Mouse (Mus musculus) embryo, embryonic 11.5 days (tissue): ENCODE measurements around the gene Dclk1.

Experiments used
- DNase-seq: peaks from one replicate; pipeline ENCODE4 v3.0.0-alpha.2; 2012; ENCODE audit warnings: low read depth, low spot score

The Dclk1 gene

DNA sequence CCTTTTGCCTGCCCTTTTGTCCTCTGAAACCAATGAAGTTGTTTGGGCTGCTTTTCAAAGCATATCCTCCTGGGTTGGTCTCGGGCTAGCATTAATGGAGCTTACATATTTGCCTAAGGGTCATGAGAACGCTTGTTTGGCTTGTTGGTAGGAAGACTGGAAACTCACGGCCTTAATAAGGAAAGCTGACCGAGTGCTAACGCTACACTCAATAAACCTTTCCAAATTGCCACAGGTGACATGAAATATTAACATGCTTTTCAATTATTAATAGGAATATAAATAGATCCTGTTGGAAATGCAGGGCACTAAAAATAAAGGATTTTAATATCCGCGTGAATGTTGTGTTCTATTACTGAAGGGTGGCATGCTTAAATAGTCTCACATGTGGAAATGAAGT, 257.1 kb downstream of the Dclk1 start:
- no peak for DNase-seq

DNA sequence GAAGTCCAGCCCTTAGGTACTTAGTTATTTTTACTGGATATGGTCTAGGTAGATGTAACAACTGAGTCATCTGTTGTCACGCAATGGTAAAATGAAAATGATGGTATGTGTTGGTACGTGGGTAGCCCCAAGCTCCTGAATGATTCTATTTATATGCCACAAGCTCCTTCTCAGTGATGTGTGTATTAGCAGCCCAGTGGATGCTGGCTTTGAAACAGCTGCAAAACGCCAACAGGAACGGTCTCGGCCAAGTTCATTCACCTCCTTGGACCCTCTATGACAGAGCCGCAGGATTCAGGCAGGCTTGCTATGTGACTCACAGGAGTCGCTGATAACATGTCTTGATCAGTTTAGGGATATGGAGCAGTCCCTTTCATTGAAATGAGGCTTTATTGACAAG, 268.0 kb downstream of the Dclk1 start:
- DNase-seq, result no peak

DNA sequence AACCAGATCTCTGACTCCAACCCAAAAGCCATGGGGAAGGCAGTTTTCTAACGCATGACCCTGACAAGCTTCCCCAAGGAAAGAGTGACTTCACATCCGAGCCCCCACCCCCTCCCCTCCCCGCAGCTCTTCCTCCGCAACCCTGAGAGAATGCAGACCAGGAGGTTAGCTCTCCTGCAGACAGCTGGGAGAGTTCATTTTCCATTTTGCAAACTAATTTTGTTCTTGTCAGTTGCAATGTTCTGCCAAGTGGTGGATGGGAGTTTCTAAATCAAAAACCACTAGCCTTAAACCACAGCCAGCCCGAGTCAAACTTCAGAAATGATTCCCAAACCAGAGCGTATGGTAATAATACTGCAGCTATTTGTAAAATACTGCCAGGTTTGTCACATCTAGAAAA, 269.5 kb downstream of the Dclk1 start:
- DNase-seq, result no peak

- no peak for DNase-seq
These were observed 273.8 kb downstream of the Dclk1 start for GRCm38 (mm10) chr3:55515966-55516365.

DNA sequence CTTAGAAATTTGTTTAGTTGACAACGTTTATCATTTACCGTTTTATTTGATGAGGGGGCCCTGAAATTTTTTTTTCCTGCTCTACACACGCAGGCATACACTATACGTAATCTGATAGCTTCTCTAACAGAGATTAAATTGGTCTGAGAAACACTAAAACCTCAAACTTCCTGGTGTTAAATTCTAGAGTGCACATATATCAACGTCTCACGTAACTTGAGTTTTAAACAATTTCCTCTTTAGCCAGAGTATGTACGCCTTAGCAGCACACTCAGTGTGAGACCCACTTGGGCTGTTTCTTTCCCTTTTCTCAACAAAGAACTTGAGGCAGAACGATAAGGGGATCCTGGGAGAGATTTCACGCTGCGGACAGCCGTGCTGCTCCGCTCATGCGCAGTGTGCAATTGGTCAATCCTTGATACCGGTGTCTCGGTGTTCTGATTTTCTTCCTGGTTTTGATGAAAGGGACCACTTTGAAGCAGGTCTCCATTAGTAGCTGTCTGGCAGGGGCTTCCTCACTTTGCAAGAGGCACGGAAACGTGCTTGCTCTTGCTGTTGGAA, 275.4 kb downstream of the Dclk1 start:
- no peak for DNase-seq

DNA sequence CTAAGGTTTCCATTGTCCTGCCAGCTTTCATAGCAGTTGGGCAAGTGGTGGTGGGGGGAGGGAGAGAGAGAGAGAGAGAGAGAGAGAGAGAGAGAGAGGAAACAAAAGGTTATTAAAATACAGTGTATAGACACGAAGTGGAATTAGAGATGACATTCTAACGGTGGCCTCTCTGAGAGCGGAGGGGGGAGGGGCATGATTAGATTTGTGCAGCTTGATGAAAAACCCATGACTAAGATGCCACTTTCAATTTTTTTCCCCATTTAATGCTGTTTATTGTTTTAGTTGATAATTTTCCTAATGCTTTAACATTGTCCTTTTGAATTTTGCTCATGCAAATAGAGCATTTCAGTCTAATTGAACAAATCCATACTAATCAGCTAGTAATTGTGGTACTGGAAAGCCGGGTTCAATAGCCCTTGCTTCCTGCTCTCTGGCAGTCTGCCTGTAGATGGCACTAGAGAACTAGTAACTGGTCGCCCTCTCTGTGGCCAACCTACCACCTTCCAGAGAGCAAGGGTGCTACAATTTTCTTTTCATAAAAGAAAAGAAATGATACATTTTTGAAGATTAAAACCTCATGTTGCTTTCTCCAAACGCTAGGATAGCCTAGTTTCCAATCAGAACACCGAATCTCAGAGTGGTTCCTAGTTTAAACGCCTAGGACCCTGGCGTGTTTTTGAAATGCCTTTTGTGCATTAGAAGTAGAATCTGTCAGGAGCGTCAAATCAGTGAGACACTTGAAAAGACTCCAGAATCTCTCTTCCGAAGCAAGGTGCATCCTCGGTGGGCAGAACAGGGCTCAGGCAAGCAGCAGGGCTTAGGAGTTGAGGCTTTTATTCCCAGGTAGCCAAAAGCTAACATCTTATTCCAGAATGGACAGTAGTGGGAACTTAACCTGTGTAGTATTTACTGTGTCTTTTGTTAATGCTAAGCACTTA, 278.3 kb downstream of the Dclk1 start:
- DNase-seq, result no peak

GRCm38 (mm10) chr3:55521776-55522175, 279.6 kb downstream of the Dclk1 start:
- DNase-seq, result no peak

DNA sequence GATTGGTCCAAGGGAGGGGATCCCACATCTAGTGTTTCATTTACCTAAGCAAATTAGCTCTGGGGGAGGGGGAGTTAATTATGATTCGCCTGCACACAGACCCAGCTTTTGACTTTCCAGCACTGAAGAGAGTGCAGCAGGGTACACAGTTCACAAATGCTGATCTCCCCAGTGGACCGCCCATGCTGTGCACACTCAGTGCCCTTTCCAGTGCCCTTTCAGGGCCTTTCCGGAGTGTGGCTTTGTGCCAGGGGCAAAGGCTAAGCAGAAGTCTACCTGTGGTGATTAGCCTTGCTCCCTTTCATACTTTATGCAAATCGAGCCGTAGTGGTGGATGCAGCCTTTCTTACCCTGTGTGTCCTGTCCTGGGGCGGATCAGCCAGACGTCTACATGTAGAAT, 281.1 kb downstream of the Dclk1 start:
- no peak for DNase-seq

- DNase-seq, result no peak
These were observed 281.7 kb downstream of the Dclk1 start for GRCm38 (mm10) chr3:55523735-55524477.

GRCm38 (mm10) chr3:55524491-55525195, 282.5 kb downstream of the Dclk1 start:
- DNase-seq, result no peak

DNA sequence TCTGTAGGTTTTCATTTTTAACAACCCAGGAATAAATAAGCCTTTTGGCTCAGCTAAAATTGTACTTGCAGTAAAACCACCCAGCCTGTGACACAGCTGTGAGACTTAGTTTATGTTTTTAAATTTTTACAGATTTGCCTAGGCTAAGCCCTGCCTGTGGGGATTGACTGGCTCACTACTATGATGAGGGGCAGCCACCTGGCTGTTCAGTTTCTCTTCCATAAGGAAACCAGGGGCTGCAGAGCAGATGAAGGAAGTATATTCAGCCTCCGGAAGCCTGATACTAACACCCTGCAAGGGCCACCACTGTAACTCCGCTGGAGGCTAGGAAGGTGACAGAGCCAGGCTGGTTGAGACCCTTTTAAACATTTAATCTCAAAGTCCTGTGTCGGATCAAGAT, 284.3 kb downstream of the Dclk1 start:
- DNase-seq, result no peak

GRCm38 (mm10) chr3:55527566-55527965, 285.4 kb downstream of the Dclk1 start:
- DNase-seq, result no peak

DNA sequence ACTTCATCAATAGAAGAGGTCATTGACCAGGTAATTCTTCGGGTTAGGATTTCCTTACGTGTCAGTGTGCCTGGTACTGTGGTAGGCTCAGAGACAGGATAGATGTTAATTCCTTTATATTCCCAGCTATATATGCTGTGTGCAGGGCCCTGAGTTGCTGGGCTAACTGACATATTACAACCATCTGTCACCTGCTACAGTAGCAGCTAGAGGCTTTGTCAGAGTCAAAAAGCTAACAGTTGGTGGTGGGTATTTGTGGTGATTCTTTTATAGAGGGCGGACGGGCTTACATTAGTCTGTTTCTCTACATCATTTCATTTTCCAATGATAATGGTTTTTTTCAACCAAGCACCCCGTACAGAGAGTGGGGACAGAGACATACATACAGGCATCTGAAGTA, 285.8 kb downstream of the Dclk1 start:
- DNase-seq, result no peak

DNA sequence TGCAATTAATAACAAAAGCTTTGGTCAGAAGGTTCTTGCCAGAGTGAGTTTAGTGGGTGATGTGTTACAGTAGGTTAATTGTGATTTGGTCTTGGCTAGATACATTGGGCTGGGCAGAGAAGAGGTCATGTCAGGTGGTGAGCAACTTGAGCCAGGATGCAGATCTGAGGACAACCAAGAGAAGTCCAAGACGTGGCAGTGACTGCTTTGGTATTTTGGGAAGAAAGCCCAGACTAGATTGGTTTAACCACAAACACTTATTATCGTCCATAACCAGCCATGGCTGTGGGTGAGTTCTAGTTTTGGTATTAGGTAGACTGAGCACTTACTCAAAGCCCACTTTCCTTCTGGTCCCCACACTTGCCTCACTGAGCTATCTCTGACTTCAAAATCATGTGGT, 287.2 kb downstream of the Dclk1 start:
- DNase-seq, result no peak

DNA sequence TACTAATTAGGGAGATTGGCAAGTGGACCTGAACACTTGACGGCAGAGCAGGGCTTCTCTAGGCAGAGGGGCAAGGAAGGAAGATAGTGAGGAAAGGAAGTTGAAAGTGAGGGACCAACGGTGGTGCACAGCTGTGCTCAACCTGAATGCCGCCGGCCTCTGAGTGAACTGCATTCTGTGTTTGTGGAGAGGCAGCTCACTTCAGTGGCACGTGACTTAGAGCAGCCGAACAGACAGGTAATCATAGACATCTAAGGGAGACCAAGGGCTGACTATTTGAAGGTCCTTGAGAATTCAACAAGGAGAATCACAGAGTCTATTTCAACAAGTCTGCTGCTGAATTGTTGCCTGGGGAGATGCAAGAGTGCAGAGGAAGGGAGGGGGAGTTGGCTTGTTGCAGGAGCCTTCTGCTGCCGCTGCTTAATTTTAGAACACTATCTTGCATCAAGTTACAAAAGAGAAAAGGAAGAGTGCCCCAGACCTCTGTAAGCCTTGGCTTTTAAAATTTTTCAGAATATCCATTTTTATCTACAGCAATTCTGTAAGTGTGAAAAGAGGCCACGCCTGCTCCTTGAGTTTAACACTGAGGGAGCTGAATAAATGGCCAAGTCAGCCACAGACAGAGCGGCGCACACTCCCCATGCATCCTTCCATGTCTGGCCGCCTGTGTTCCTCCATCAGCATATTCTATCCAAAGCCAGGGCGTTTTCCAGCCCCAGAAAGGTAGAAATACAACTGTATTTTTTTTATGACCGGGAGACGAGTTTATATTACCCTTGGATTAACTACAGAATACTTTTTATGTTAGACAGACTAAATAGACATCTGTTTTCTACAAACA, 289.3 kb downstream of the Dclk1 start:
- no peak for DNase-seq

GRCm38 (mm10) chr3:55532175-55532973, 290.2 kb downstream of the Dclk1 start:
- DNase-seq, result no peak

GRCm38 (mm10) chr3:55535591-55536200, 293.5 kb downstream of the Dclk1 start:
- DNase-seq, result no peak

DNA sequence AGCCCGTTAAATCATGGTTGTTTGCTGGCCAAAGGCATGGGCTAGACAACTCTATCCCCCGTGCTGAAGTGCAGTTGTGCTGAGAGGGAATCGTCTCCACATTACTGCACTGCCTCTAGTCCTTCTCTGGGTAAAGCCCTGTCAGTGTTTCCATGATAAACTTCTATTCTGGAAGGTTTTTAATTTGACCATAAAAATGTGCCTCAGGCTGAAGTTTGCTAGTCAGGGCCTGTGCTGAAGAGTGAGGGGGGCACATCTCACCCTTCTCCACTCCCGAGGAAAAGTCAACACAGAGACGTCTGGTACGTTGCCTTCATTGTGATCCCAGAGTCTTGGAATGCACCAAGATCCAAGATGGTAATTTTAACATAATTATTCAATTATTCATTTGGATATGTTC, 294.7 kb downstream of the Dclk1 start:
- no peak for DNase-seq

- DNase-seq, result no peak
These were observed 295.6 kb downstream of the Dclk1 start for GRCm38 (mm10) chr3:55537714-55538113.

- no peak for DNase-seq
These were observed 297.2 kb downstream of the Dclk1 start for GRCm38 (mm10) chr3:55539400-55539799.
